Mouse (Mus musculus): ENCODE data around the gene Zcchc7. TPM values are rescaled to one million over a fixed set of nuclear protein-coding genes. Genes with fewer than 3 reads are reported as not detected.
"Not testable (repeated sequence)": the region's sequence is repeated elsewhere in the genome, so short reads cannot be mapped to it uniquely, and the experiment has no call there.

The Zcchc7 gene
- total RNA-seq, 4 experiments from 2014 or later: 8.4 to 16.7 (median 14.5) TPM

DNA sequence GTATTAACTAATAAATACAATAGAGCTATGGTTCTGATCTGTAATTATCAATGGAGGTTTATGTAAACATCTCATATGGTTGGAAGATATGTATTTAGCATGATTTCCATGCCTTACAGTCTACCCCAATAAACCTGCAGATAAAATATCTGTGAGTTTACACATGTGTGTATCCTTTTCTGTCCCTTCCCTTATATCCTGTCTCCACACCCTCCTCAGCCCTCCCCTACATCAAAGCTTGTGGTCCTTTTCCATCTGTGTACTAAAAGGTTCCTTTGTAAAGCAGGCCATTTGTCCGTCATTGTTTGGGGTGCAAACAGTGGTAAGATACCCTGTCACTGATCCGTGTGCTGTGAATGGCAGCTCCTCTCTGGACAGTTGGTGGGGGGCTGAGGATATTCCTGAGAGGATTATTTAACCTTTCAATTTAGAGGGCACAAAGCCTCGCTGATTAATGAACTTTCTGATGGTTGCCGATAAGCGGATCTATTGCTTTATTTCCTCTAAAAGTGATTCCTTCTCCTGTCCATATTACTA lies 161.7 kb downstream of the Zcchc7 start:
- DNase-seq (ENCODE audit: low spot score): no peak

DNA sequence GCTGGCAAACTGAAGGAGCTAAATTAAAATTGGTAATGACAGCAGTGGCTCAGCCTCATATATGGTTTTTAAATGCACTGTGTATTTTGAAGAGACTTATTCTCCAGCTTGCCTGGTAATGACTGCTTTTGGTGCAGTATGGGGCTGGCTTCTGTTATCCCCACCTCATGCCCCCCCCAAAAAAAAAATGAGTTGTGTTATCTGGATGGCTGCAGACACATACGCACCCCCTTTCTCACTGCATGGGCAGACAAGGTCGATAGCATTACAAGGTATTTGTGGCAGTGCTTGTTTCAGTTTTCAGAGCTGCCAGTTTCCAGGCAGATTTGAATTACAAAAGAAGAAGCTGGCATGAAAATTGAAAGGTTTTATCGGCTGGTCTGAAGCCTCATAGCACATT lies 162.2 kb downstream of the Zcchc7 start:
- DNase-seq (ENCODE audit: low spot score): no peak

DNA sequence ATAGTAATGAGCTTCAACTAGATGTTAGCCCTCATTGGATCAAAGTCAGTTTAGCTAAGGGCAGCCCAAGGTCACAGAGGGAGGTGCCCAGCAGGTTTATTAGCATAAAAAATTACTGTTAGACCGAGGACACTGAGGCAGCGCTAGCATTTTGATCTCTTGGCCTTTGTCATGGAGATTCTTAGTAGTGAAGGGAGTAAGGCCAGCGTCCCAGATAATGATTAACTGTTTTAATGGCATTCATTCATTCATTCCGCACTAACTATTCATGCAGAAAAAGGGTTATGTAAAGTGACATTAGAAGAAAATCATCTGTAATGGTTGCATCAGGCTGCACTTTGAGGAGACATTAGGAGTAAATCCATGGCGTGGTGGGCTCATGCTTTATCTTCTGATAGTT lies 165.2 kb downstream of the Zcchc7 start:
- DNase-seq (ENCODE audit: low spot score): no peak

GRCm38 (mm10) chr4:44922466-44923128 lies 166.9 kb downstream of the Zcchc7 start:
- DNase-seq (ENCODE audit: low spot score): no peak

DNA sequence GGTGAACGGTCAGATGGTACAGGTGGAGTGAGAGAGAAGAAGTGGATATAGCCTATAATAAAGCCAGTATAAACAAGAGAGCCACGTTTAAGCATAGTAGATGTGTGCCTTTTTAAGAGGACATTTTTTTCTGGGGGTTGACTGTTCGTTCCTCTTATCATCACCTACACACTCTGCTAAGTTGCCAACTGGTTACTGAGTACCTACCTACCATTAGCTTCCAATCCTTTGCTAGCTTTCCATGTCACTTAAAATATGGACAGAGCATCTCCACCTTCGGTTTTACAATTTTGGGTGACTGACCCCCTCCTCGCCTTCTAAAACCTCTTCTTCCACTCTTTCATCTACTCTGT lies 167.4 kb downstream of the Zcchc7 start:
- no peak for DNase-seq (ENCODE audit: low spot score)

GRCm38 (mm10) chr4:44927934-44928333 lies 172.3 kb downstream of the Zcchc7 start:
- no peak for DNase-seq (ENCODE audit: low spot score)

DNA sequence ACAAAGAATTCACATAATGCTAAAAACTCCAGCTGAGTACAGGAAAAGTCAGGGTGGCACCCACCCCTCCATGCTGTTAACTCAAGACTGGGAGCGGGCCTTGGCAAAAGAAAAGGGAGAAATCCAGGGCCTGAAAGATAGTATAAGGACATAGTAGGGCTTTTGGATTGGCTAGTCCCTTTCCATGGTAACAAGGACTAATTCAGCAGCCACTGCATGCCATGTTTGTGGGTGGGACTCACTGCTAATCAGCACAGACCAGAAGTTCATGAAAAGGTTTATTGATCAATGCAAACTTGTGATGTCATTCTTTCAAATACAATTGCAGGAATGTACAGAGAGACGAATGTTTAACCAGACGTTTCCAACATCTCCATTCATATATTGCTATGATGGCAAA lies 173.1 kb downstream of the Zcchc7 start:
- DNase-seq (ENCODE audit: low spot score): no peak

GRCm38 (mm10) chr4:44930406-44930805 lies 174.7 kb downstream of the Zcchc7 start:
- DNase-seq (ENCODE audit: low spot score): no peak

DNA sequence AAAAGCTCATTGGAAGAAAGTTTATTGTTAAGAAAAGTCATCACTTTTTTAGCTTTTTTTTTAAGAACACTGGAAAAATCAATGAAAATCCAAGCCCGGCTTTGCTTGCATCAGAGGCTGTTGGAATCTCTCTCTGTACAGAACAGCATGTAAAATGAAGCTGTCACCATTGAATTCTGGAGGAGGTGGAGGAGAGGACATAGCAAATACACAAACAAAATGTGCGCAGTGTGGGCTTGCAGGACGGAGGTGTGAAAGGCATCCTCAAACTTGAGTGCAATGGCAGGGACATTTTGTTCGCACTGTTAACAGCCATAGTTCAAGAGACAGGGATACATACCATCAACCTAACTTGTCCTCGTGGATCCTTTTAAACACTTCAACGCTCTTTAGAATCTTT lies 176.1 kb downstream of the Zcchc7 start:
- DNase-seq (ENCODE audit: low spot score): no peak

GRCm38 (mm10) chr4:44938359-44939340 lies 183.0 kb downstream of the Zcchc7 start:
- DNase-seq (ENCODE audit: low spot score): no peak

DNA sequence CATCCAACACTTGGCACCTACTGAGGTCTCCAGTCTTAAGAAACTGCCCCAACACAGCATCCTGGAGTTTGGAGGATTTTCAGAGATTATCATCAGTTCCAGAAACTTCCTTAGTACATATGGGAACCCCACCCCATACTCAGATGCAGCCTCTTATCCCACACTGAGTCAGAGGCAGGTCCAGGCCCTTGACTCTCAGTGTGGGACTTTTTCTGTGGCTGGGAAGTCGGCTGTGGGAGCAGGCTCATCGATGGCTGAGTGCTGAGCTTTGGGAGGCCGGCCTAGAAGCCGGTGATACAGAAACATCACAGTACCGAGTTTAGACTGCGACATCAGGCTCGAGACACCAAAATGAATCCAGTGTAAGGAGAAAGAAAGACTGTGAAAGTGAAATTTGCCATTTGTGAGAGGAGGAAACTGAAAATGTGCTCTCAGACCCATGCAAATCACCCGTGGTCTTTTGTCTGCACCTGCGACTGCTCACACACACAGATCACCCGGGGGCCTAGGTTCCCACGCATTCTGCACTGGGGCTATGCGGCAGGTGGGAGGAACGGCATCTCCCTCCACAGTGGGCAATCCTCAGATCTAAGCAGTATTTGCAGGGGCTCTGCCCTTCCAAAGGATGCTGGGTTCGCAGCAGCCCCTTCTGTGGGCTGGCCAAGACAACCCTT lies 184.0 kb downstream of the Zcchc7 start:
- DNase-seq (ENCODE audit: low spot score): no peak

DNA sequence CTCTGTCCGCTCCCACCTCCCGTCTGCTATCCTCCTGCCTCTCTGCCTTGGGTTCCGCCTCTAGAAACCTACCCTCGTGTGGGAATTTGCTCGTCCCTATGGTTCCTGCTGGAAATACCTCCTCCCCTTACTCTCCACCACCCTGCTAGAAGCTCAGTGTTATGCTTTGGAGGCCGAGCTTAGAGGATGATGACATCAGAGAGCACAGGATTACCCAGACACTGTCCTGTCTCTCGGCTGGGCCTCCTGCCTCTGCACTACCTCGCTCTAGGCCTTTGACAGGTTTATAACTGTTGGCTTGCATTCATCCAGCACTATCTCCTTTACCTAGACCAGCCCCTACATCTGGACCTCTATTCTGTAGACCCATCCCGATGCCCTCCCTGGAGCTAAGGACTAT lies 184.6 kb downstream of the Zcchc7 start:
- DNase-seq (ENCODE audit: low spot score): no peak

DNA sequence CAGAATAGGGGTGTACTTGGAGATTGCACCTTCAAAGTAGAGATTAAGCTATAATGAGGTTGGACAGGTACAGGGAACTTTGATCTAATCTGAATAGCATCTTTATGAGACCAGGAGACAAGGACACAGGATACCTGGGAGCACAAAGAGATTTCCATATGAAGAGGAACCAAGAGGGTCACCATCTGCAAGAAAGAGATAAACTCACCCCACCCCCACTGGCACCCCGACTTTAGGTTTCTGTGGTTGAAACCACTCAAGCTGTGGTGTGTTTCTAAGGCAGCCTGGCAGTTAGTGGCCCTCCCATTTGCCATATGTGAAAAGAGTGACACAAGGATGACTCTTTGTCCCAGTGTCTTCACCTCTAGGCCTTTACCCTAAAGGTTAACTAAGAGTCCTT lies 186.6 kb downstream of the Zcchc7 start:
- no peak for DNase-seq (ENCODE audit: low spot score)

DNA sequence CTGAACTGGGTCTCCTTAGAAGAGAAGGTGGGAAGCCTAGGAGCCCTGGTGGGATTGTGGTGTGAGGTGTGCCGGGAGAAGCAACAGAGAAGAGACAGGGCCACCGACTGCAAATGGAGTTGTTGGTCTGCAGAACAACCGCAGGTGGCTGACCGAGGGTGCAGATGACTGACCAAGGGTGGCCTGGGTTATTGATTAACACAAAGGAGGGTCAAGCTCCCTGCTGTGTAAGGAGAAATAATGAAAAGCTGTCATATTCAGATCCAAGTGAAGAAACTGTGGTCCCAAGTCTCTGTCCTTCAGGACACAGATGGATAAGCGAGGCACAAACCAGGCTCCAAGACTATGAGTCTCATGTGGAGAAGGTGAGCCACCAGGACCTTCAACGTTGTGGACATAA lies 187.8 kb downstream of the Zcchc7 start:
- DNase-seq (ENCODE audit: low spot score): no peak

DNA sequence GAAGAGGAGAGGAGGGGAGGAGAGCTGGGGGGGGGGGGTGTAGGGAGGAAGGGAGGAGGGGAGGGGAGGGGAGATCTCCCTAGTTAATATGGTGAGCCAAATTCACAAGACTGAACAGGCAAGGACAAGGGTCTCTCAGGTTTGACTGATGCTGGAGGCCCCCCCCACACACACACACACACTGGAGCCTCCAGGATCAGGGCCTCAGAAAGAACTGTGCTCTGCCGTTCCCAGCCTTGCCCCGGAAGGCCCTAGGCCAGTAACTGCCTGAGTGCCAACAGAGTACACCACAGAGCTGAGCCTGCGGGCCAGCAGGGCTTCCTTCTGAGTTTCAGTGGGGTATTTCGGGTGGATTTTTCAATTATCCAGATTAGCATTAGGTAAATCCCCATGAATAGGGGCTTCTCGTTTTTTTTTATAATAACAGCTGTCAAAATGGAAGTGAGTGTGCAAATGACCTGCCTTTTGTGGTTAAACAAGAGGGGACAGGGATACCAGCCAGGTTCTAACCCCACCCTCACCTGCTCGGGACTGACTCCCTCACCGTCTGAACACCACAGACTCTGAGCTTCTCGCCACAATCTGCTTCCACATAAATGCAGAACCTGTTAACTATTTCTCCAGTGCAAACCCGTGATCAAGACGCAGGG lies 188.9 kb downstream of the Zcchc7 start:
- DNase-seq (ENCODE audit: low spot score): no peak

DNA sequence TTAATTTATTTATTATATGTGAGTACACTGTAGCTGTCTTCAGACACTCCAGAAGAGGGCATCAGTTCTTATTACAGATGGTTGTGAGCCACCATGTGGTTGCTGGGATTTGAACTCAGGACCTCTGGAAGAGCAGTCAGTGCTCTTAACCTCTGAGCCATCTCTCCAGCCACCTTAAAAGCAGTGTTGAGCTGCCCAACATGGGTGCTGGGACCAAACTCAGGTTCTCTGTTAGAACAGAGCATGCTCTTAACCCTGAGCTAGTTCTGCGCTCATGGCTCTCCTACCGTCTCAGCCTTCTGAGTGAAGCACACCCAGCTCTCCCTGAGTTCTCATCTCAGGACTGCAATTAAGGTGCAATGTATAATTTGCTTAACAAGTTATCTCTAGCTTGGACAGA lies 190.4 kb downstream of the Zcchc7 start:
- DNase-seq (ENCODE audit: low spot score): not testable (repeated sequence)

DNA sequence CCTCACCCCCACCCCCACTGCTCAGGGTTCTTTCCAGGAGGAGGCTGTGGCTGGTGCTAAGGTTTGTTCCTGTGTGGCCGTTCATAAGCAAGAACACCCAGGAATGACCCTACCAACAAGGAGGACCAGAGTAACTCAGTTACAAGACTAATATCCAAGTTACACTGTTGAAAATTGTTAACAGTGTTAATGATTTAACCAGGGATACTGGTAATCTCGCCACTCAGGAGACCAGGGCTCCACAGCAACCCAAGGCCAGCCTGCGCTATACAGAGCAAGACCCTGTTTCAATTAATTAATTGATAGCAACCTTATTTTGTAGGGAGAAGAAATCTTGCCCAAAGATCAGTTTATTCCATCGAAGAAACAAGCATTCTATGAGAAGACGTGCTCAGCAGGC lies 191.8 kb downstream of the Zcchc7 start:
- no peak for DNase-seq (ENCODE audit: low spot score)

DNA sequence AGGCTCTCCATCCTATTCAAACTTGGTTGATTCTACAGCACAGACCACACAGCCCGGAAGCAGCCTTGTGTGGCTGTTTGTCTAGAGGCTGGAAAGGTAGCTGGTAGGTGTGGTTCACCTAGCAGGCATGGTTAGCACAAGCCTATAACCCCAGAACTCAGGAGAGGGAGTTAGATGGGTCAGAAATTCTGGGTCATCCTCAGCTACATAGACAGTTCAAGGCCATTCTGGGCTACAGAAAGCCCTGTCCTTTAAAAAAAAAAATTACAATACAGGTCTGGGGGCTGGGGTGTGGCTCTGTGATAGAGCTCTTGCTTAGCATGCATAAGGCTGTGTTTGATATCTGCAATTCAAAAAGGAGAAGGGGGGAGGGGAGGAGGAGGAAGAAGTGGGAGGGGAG lies 192.6 kb downstream of the Zcchc7 start:
- DNase-seq (ENCODE audit: low spot score): no peak

GRCm38 (mm10) chr4:44953041-44953440 lies 197.4 kb downstream of the Zcchc7 start:
- no peak for DNase-seq (ENCODE audit: low spot score)

- no peak for DNase-seq (ENCODE audit: low spot score)
Observed at GRCm38 (mm10) chr4:44958776-44959175, 203.1 kb downstream of the Zcchc7 start.

DNA sequence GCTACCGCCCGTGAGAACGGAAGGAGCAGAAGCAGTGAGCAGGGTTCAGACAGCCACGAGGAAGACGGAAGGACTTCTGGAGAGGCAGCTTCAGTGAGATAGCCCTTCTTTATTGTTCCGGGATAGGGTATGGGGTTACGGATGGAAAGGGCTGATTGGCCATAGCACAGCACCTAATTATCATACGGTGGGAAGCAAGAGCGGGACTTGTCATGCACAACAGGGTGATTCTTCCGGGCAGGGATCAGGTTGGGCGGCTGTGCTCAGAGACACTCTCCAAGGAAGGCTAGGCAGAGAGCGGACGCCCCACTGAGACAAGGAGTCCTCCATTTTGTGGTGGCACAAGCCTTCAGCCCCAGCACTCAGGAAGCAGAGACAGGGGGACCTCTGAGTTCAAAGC lies 203.5 kb downstream of the Zcchc7 start:
- DNase-seq (ENCODE audit: low spot score): no peak

DNA sequence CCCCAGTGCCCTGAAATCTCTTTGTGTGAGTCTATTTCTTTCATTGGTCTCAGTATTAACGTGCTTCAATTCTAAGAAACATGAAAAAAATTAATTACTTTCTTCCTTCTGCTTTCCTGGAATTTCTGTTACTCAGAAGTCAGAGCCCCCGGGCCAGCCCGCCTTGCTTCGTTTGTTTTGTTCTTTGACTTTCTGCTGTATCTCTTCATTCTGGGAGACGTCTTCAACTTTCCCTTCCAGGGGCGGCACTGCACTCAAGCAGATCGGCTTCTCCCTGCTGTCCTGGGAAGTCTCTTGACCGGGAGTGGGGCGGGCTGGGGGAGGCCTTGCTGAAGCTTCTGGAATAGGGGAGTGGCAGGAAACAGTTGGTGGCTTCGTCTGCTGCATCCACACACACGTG lies 207.5 kb downstream of the Zcchc7 start:
- DNase-seq (ENCODE audit: low spot score): no peak

Data from heart, adult 8-10 months (tissue).